Mouse (Mus musculus) urinary bladder, postnatal 4 days (tissue): ENCODE data around the gene Fbxo44.
"Not testable (repeated sequence)": the region's sequence is repeated elsewhere in the genome, so short reads cannot be mapped to it uniquely, and the experiment has no call there.

Source experiments
- DNase-seq, 2 experiments: peaks; one replicate each; pipeline ENCODE4 v3.0.0; 2021 to 2022; ENCODE audit warnings: low spot score in 2 of 2

Fbxo44 gene

GRCm38 (mm10) chr4:148130561-148131413 lies 29.5 kb downstream of the Fbxo44 start, which contains the start of gene Draxin:
TSS of gene Draxin (minus strand) at chr4:148130698.
- no peak for DNase-seq

GRCm38 (mm10) chr4:148130133-148130532 lies 30.1 kb downstream of the Fbxo44 start, which contains the start of gene Mad2l2:
TSS of gene Mad2l2 (plus strand) at chr4:148130384.
- no peak for DNase-seq

GRCm38 (mm10) chr4:148128672-148129071 lies 31.6 kb downstream of the Fbxo44 start:
- DNase-seq, result no peak

- no peak for DNase-seq
Observed at GRCm38 (mm10) chr4:148128241-148128640, 32.0 kb downstream of the Fbxo44 start.

GRCm38 (mm10) chr4:148122694-148123066 lies 37.6 kb downstream of the Fbxo44 start:
- no peak for DNase-seq

GRCm38 (mm10) chr4:148121982-148122693 lies 38.1 kb downstream of the Fbxo44 start:
- DNase-seq, result no peak

GRCm38 (mm10) chr4:148121362-148121761 lies 38.9 kb downstream of the Fbxo44 start:
- DNase-seq, result no peak

- DNase-seq, result no peak
Observed at GRCm38 (mm10) chr4:148120555-148120954, 39.7 kb downstream of the Fbxo44 start.

GRCm38 (mm10) chr4:148119578-148119977 lies 40.7 kb downstream of the Fbxo44 start:
- DNase-seq, result not testable (repeated sequence)

- DNase-seq, result no peak
Observed at GRCm38 (mm10) chr4:148117392-148117791, 42.9 kb downstream of the Fbxo44 start.

- DNase-seq, result no peak
Observed at GRCm38 (mm10) chr4:148116657-148117056, 43.6 kb downstream of the Fbxo44 start.

- peak in 1 of 2 experiments; percentile 31 for DNase-seq
Observed at GRCm38 (mm10) chr4:148115467-148115866, 44.8 kb downstream of the Fbxo44 start.

- DNase-seq, result peak; percentile 74 to 91
Observed at GRCm38 (mm10) chr4:148114758-148115391, 45.4 kb downstream of the Fbxo44 start.

GRCm38 (mm10) chr4:148112519-148112918 lies 47.8 kb downstream of the Fbxo44 start:
- no peak for DNase-seq

- no peak for DNase-seq
Observed at GRCm38 (mm10) chr4:148109215-148109614, 51.1 kb downstream of the Fbxo44 start.

GRCm38 (mm10) chr4:148108565-148109100 lies 51.6 kb downstream of the Fbxo44 start:
- no peak for DNase-seq

- DNase-seq, result peak in 1 of 2 experiments; percentile 36
Observed at GRCm38 (mm10) chr4:148107621-148108291, 52.5 kb downstream of the Fbxo44 start.

- no peak for DNase-seq
Observed at GRCm38 (mm10) chr4:148104146-148104545, 56.1 kb downstream of the Fbxo44 start.
